Mouse (Mus musculus) heart, postnatal 0 days (tissue): ENCODE data around the gene Rdh16f2.

Source experiments
- CTCF ChIP-seq: IDR thresholded peaks from 2 replicates; pipeline ENCODE4 v1.5.1; 2016; ENCODE audit warnings: antibody characterized with exemption, control low read depth, low read depth
- EP300 ChIP-seq: IDR thresholded peaks from 2 replicates; pipeline ENCODE4 v1.6.1; 2016; ENCODE audit warnings: antibody characterized with exemption, low read depth

DNA sequence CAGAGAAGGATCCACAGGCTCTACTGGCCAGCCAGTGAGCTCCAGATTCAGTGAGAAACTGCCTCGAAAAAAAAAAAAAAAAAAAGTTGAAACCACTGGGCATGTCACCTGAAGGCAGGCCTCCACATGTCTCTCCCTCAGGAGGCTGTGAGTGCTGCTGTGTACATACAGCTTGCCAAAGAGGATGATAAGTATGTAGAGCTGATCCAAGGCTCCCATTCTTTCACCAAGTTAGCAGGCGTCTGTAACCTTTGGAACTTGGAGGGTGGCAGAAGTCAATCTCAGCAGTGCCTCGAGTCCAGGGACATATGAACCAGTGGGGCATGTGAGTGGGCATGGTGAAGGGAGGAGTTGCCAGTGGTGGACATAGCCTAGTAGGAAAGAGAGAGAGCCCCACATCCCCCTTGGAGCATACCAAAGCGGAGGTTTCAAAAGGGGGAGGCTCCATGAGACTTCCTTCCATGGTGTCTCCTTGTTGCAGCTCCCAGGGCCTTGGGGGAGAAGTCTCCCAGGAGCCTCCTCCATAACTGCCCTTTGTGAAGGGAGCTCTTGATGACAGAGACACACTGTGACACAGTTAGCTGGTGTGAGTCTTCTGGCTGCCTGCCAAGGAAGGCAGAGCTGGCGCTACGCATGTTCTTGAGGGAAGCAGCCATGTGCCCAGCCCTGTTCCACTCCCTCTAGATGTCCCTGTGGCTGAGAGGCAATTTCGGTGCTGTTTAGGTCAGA, 38.6 kb downstream of the Rdh16f2 start:
- no peak for TF ChIP-seq CTCF
- no peak for TF ChIP-seq EP300
